Mouse (Mus musculus) liver, postnatal 0 days (tissue): ENCODE measurements around the gene Nfe2l2.

Experiments used
- CTCF ChIP-seq: sonication (generic); IDR thresholded peaks from 2 replicates; pipeline ENCODE4 v1.5.1; 2016; ENCODE audit warnings: antibody characterized with exemption, low read depth
- EP300 ChIP-seq: IDR thresholded peaks from 2 replicates; pipeline ENCODE4 v1.6.1; 2016; ENCODE audit warnings: antibody characterized with exemption, low read depth, mild to moderate bottlenecking

GRCm38 (mm10) chr2:75637361-75637760 lies 67.1 kb downstream of the Nfe2l2 start:
- no peak for TF ChIP-seq CTCF
- TF ChIP-seq EP300: no peak
